Mouse (Mus musculus) midbrain, embryonic 13.5 days (tissue): Measurements from ENCODE around the gene Olfr1257. TPM values are rescaled to one million over a fixed set of nuclear protein-coding genes. Genes with fewer than 3 reads are reported as not detected.
"Not testable (repeated sequence)": the region's sequence is repeated elsewhere in the genome, so short reads cannot be mapped to it uniquely, and the experiment has no call there.

Experiments used
- ATAC-seq: fragments of 200-750 bp; cut with Nextera tagmentation; 2 replicates; pipeline ENCODE4 v1.8.0; 2017; ENCODE audit warnings: mild to moderate bottlenecking, moderate TSS enrichment, moderate library complexity
- H3K27ac ChIP-seq: fragments of 300-500 bp; sonication (generic); 2 replicates; pipeline ENCODE4 v1.5.1; 2015; ENCODE audit warnings: inconsistent platforms, mild to moderate bottlenecking, moderate library complexity
- H3K27me3 ChIP-seq: fragments of 300-500 bp; sonication (generic); 2 replicates; pipeline ENCODE4 v1.6.1; 2015; ENCODE audit warnings: mild to moderate bottlenecking, inconsistent platforms
- H3K36me3 ChIP-seq: fragments of 300-500 bp; sonication (generic); 2 replicates; pipeline ENCODE4 v1.6.1; 2015; ENCODE audit warnings: mild to moderate bottlenecking, inconsistent platforms
- H3K4me1 ChIP-seq: fragments of 300-500 bp; sonication (generic); replicated peaks from 2 replicates; pipeline ENCODE4 v1.6.1; 2015; ENCODE audit warnings: inconsistent platforms
- H3K4me2 ChIP-seq: fragments of 300-500 bp; sonication (generic); replicated peaks from 2 replicates; pipeline ENCODE4 v1.6.1; 2015; ENCODE audit warnings: moderate library complexity, mild to moderate bottlenecking, inconsistent platforms
- H3K4me3 ChIP-seq: fragments of 300-500 bp; sonication (generic); replicated peaks from 2 replicates; pipeline ENCODE4 v1.5.1; 2015; ENCODE audit warnings: mild to moderate bottlenecking, inconsistent platforms
- H3K9ac ChIP-seq: fragments of 300-500 bp; sonication (generic); replicated peaks from 2 replicates; pipeline ENCODE4 v1.6.1; 2015; ENCODE audit warnings: mild to moderate bottlenecking, inconsistent platforms
- H3K9me3 ChIP-seq: fragments of 300-500 bp; sonication (generic); 2 replicates; pipeline ENCODE4 v1.6.1; 2016; ENCODE audit warnings: mild to moderate bottlenecking, inconsistent platforms
- WGBS: fragments of 180-500 bp; shearing (Covaris S2); methylation state at CpG from one replicate; pipeline ENCODE4 v1.1.7; 2015; 5-methylcytosine and 5-hydroxymethylcytosine counted together
- polyA plus RNA-seq: library from polyadenylated mRNA; unstranded; fragments of >200 nt; fragmentation: Nextera tagmentation; extraction: Ambion mirVana; gene quantifications from 2 replicates; pipeline ENCODE4 v1.2.1, GENCODE M21; 2015

The Olfr1257 gene
- polyA plus RNA-seq, result not detected in 2 replicates

- Histone ChIP-seq H3K27me3 (no peaks in the 10 kb centered on the region), H3K4me2 (no peak within 1 kb of the TSS), H3K4me1 (no peaks in the 10 kb centered on the region), H3K4me3 (no peak within 1 kb of the TSS), H3K27ac (no peak within 1 kb of the TSS), H3K36me3 (no peaks in the 10 kb centered on the region), H3K9ac (no peak within 1 kb of the TSS), H3K9me3 (no peaks in the 10 kb centered on the region)
- WGBS, result 96% methylated on average over 1 of the region's 1 CpGs
- no peak for ATAC-seq
These were observed at the start of gene Olfr1257 for GRCm38 (mm10) chr2:89878137-89878536. Gene Olfr1257, plus strand, starts transcription at chr2:89878437.

GRCm38 (mm10) chr2:89841455-89841854 is 36.8 kb upstream of the Olfr1257 start, which contains the start of gene Olfr1256:
Gene Olfr1256, minus strand, starts transcription at chr2:89841555.
- no peak within 1 kb of the TSS for H3K4me3 ChIP-seq
- no peaks in the 10 kb centered on the region for H3K27me3 ChIP-seq
- no peak within 1 kb of the TSS for H3K4me2 ChIP-seq
- no peak within 1 kb of the TSS for H3K9ac ChIP-seq
- H3K36me3 ChIP-seq, result no peaks in the 10 kb centered on the region
- ATAC-seq, result no peak
- 64% methylated on average over 2 of the region's 2 CpGs for WGBS
- no peak within 1 kb of the TSS for H3K27ac ChIP-seq
- no peaks in the 10 kb centered on the region for H3K4me1 ChIP-seq
- H3K9me3 ChIP-seq, result no peaks in the 10 kb centered on the region

DNA sequence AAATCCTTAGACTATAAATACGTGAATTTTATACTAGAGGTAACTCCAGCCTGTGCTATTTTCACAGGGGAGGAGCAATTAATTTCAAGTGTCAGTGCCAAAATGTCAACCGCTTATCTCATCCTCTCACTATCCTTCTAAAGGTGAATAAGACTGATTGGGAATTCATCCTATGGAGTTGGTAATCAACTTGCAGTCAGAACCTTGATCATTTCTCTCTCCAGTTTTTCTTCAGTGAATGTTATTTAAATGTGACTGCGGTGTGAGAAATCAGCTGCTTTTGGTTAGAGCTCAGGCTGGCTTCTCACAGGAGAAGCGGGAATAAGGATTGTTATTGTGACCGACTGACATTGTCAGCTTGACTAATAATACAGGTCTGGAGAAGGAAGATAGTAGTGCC is 30.1 kb upstream of the Olfr1257 start, which contains the start of gene Olfr48:
Olfr48 (minus strand) TSS at position 101 of the 400 bp plus-strand sequence.
- Histone ChIP-seq H3K4me1 (no peaks in the 10 kb centered on the region), H3K4me3 (no peak within 1 kb of the TSS), H3K9me3 (no peaks in the 10 kb centered on the region), H3K36me3 (no peaks in the 10 kb centered on the region), H3K9ac (no peak within 1 kb of the TSS), H3K27me3 (no peaks in the 10 kb centered on the region), H3K27ac (no peak within 1 kb of the TSS), H3K4me2 (no peak within 1 kb of the TSS)
- WGBS, result 86% methylated on average over 5 of the region's 5 CpGs
- ATAC-seq, result no peak

- WGBS, result 94% methylated on average over 1 of the region's 1 CpGs
- Histone ChIP-seq H3K27ac (no peak overlapping the region), H3K9me3 (no peaks in the 10 kb centered on the region), H3K9ac (no peak overlapping the region), H3K4me1 (no peaks in the 10 kb centered on the region), H3K4me3 (no peak overlapping the region), H3K27me3 (no peaks in the 10 kb centered on the region), H3K36me3 (no peaks in the 10 kb centered on the region), H3K4me2 (no peak overlapping the region)
- no peak for ATAC-seq
These were observed 29.0 kb upstream of the Olfr1257 start for GRCm38 (mm10) chr2:89849230-89849629.

GRCm38 (mm10) chr2:89912616-89913015 is 34.4 kb downstream of the Olfr1257 start:
- H3K27ac ChIP-seq, H3K4me3 ChIP-seq, H3K27me3 ChIP-seq, ATAC-seq, H3K36me3 ChIP-seq, H3K9me3 ChIP-seq, H3K4me2 ChIP-seq, H3K4me1 ChIP-seq, H3K9ac ChIP-seq: not testable (repeated sequence)
- WGBS, result 91% methylated on average over 9 of the region's 9 CpGs

DNA sequence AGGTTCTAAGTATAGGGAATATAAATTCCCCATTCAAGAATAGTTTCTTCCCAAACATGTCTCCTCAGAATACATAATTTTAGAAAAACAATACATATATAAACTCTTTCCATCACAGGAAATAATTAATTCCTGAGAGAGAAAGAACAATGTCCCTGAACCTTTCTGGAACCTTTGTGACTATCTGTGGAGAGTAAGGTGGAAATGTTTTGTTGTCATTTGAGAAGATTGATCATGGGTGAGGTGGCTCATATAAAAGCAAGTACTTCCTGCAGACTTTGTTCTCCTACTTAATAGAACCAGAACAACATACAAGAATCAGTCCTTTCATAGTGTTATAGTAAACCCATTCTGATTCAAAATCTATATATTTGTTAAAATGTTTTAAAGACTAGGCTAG is 48.8 kb downstream of the Olfr1257 start, which contains the start of gene Olfr1258:
Olfr1258 (plus strand) TSS at position 301 of the 400 bp plus-strand sequence.
- H3K36me3 ChIP-seq, result no peaks in the 10 kb centered on the region
- ATAC-seq, result no peak
- H3K27me3 ChIP-seq, result no peaks in the 10 kb centered on the region
- H3K9me3 ChIP-seq, result no peaks in the 10 kb centered on the region
- no peak within 1 kb of the TSS for H3K4me3 ChIP-seq
- no peak within 1 kb of the TSS for H3K9ac ChIP-seq
- H3K4me2 ChIP-seq, result no peak within 1 kb of the TSS
- no peaks in the 10 kb centered on the region for H3K4me1 ChIP-seq
- H3K27ac ChIP-seq, result no peak within 1 kb of the TSS

Other genes starting within 250 kb of the Olfr1257 start
- not detected in 2 replicates for gene Olfr1249, start 243.5 kb upstream of the Olfr1257 start, polyA plus RNA-seq
- not detected in 2 replicates for gene Olfr1250, start 217.0 kb upstream of the Olfr1257 start, polyA plus RNA-seq
- gene Olfr1251, start 206.5 kb upstream of the Olfr1257 start, polyA plus RNA-seq, result not detected in 2 replicates
- not detected in 2 replicates for gene Olfr1252, start 153.4 kb upstream of the Olfr1257 start, polyA plus RNA-seq
- not detected in 2 replicates for gene Olfr1253, start 121.3 kb upstream of the Olfr1257 start, polyA plus RNA-seq
- not detected in 2 replicates for gene Olfr1254, start 84.8 kb upstream of the Olfr1257 start, polyA plus RNA-seq
- not detected in 2 replicates for gene Olfr1255, start 66.4 kb upstream of the Olfr1257 start, polyA plus RNA-seq
- 0.03 and 0.13 TPM in 2 replicates for gene Olfr1256, start 36.9 kb upstream of the Olfr1257 start, polyA plus RNA-seq
- not detected in 2 replicates for gene Olfr48, start 30.2 kb upstream of the Olfr1257 start, polyA plus RNA-seq
- gene Olfr1258, start 48.9 kb downstream of the Olfr1257 start, polyA plus RNA-seq, result not detected in 2 replicates
- not detected in 2 replicates for gene Olfr1259, start 70.2 kb downstream of the Olfr1257 start, polyA plus RNA-seq
- not detected in 2 replicates for gene Olfr1260, start 95.9 kb downstream of the Olfr1257 start, polyA plus RNA-seq
- not detected in 2 replicates for gene Olfr1261, start 112.8 kb downstream of the Olfr1257 start, polyA plus RNA-seq
- gene Olfr1262, start 121.7 kb downstream of the Olfr1257 start, polyA plus RNA-seq, result not detected in 2 replicates
- not detected in 2 replicates for gene Olfr1263, start 133.7 kb downstream of the Olfr1257 start, polyA plus RNA-seq
- gene Olfr1264, start 147.1 kb downstream of the Olfr1257 start, polyA plus RNA-seq, result not detected in 2 replicates
- gene Olfr1265, start 156.9 kb downstream of the Olfr1257 start, polyA plus RNA-seq, result not detected in 2 replicates
- gene Olfr140, start 185.2 kb downstream of the Olfr1257 start, polyA plus RNA-seq, result not detected in 2 replicates
- gene Olfr1269, start 243.0 kb downstream of the Olfr1257 start, polyA plus RNA-seq, result not detected in 2 replicates